Mouse (Mus musculus): ENCODE data around the gene Olfr554. TPM values are rescaled to one million over a fixed set of nuclear protein-coding genes. Genes with fewer than 3 reads are reported as not detected.

Gene Olfr554
- polyA plus RNA-seq, 1 experiment: not detected

GRCm38 (mm10) chr7:102681916-102682315 lies 43.7 kb downstream of the Olfr554 start:
- no peaks in the 10 kb centered on the region for H3K79me2 ChIP-seq (ENCODE audit: control insufficient read depth, insufficient read depth)
- no peaks in the 10 kb centered on the region for H3K36me3 ChIP-seq (ENCODE audit: control insufficient read depth, insufficient read depth)
- TF ChIP-seq CEBPB (IDR thresholded peaks at IDR 0.05; ENCODE audit: low read depth) (no peak), MYOD1 (IDR thresholded peaks at IDR 0.05; ENCODE audit: control insufficient read depth, insufficient read length, low read depth) (no peak), MYOG (IDR thresholded peaks at IDR 0.05; ENCODE audit: control insufficient read depth, extremely low read depth, insufficient read length) (no peak), FOSL1 (IDR thresholded peaks at IDR 0.05; ENCODE audit: insufficient read depth, low read length, poor library complexity, severe bottlenecking) (no peak), MAX (IDR thresholded peaks at IDR 0.05) (no peak), USF1 (IDR thresholded peaks at IDR 0.05; ENCODE audit: low read depth) (no peak)
- H3K4me3 ChIP-seq (ENCODE audit: insufficient read depth, poor library complexity, severe bottlenecking): no peak overlapping the region
- H3K79me3 ChIP-seq (ENCODE audit: low read depth): no peaks in the 10 kb centered on the region
- H3ac ChIP-seq (ENCODE audit: control insufficient read depth, insufficient read length, low read depth): no peak overlapping the region
- H3K27me3 ChIP-seq (ENCODE audit: control insufficient read depth, insufficient read depth, insufficient read length): no peaks in the 10 kb centered on the region

- H3K79me3 ChIP-seq (ENCODE audit: low read depth): no peaks in the 10 kb centered on the region
- no peaks in the 10 kb centered on the region for H3K36me3 ChIP-seq (ENCODE audit: control insufficient read depth, insufficient read depth)
- peak within 1 kb of the TSS; percentile 40 for H3K4me3 ChIP-seq (ENCODE audit: insufficient read depth, poor library complexity, severe bottlenecking)
- no peaks in the 10 kb centered on the region for H3K79me2 ChIP-seq (ENCODE audit: control insufficient read depth, insufficient read depth)
- no peak for TF ChIP-seq MYOD1 (IDR thresholded peaks at IDR 0.05; ENCODE audit: control insufficient read depth, insufficient read length, low read depth)
- TF ChIP-seq MAX (IDR thresholded peaks at IDR 0.05): no peak
- TF ChIP-seq MYOG (IDR thresholded peaks at IDR 0.05; ENCODE audit: control insufficient read depth, extremely low read depth, insufficient read length): no peak
- TF ChIP-seq USF1 (IDR thresholded peaks at IDR 0.05; ENCODE audit: low read depth): peak; percentile 55
- no peak for TF ChIP-seq FOSL1 (IDR thresholded peaks at IDR 0.05; ENCODE audit: insufficient read depth, low read length, poor library complexity, severe bottlenecking)
- no peak for TF ChIP-seq CTCF (IDR thresholded peaks at IDR 0.05; ENCODE audit: control insufficient read depth, insufficient read depth, insufficient read length)
- no peak for TF ChIP-seq CEBPB (IDR thresholded peaks at IDR 0.05; ENCODE audit: low read depth)
- peak within 1 kb of the TSS; percentile 65 for H3ac ChIP-seq (ENCODE audit: control insufficient read depth, insufficient read length, low read depth)
- H3K27me3 ChIP-seq (ENCODE audit: control insufficient read depth, insufficient read depth, insufficient read length): no peaks in the 10 kb centered on the region
Measured at GRCm38 (mm10) chr7:102686944-102687501, 48.8 kb downstream of the Olfr554 start, which contains the start of gene Trim68. TSS of gene Trim68 (minus strand) at chr7:102687327.

Other genes with a start within 250 kb of the Olfr554 start
- 123 TPM for gene Rrm1, start 196.7 kb upstream of the Olfr554 start, polyA plus RNA-seq (2012; fragmentation: generic; extraction: Trizol)
- gene Olfr543, start 156.8 kb upstream of the Olfr554 start, polyA plus RNA-seq (2012; fragmentation: generic; extraction: Trizol): 0.04 TPM
- gene Olfr544, start 150.1 kb upstream of the Olfr554 start, polyA plus RNA-seq (2012; fragmentation: generic; extraction: Trizol): 0.01 TPM
- not detected for gene Olfr545, start 138.9 kb upstream of the Olfr554 start, polyA plus RNA-seq (2012; fragmentation: generic; extraction: Trizol)
- not detected for gene Olfr547, start 103.7 kb upstream of the Olfr554 start, polyA plus RNA-seq (2012; fragmentation: generic; extraction: Trizol)
- not detected for gene Olfr548-ps1, start 97.5 kb upstream of the Olfr554 start, polyA plus RNA-seq (2012; fragmentation: generic; extraction: Trizol)
- gene Olfr549, start 88.6 kb upstream of the Olfr554 start, polyA plus RNA-seq (2012; fragmentation: generic; extraction: Trizol): not detected
- 0.49 TPM for gene Trim21, start 72.9 kb upstream of the Olfr554 start, polyA plus RNA-seq (2012; fragmentation: generic; extraction: Trizol)
- not detected for gene Olfr550, start 67.0 kb upstream of the Olfr554 start, polyA plus RNA-seq (2012; fragmentation: generic; extraction: Trizol)
- gene Olfr551, start 46.5 kb upstream of the Olfr554 start, polyA plus RNA-seq (2012; fragmentation: generic; extraction: Trizol): not detected
- not detected for gene Olfr552, start 40.7 kb upstream of the Olfr554 start, polyA plus RNA-seq (2012; fragmentation: generic; extraction: Trizol)
- gene Olfr553, start 20.2 kb upstream of the Olfr554 start, polyA plus RNA-seq (2012; fragmentation: generic; extraction: Trizol): not detected
- gene Olfr555, start 20.4 kb downstream of the Olfr554 start, polyA plus RNA-seq (2012; fragmentation: generic; extraction: Trizol): not detected
- gene Olfr556, start 26.5 kb downstream of the Olfr554 start, polyA plus RNA-seq (2012; fragmentation: generic; extraction: Trizol): not detected
- 2.0 TPM for gene Trim68, start 48.9 kb downstream of the Olfr554 start, polyA plus RNA-seq (2012; fragmentation: generic; extraction: Trizol)
- not detected for gene Olfr557, start 57.5 kb downstream of the Olfr554 start, polyA plus RNA-seq (2012; fragmentation: generic; extraction: Trizol)
- gene Olfr558, start 63.8 kb downstream of the Olfr554 start, polyA plus RNA-seq (2012; fragmentation: generic; extraction: Trizol): not detected
- gene Olfr33, start 80.6 kb downstream of the Olfr554 start, polyA plus RNA-seq (2012; fragmentation: generic; extraction: Trizol): not detected
- not detected for gene Olfr559, start 89.1 kb downstream of the Olfr554 start, polyA plus RNA-seq (2012; fragmentation: generic; extraction: Trizol)
- not detected for gene Olfr560, start 120.9 kb downstream of the Olfr554 start, polyA plus RNA-seq (2012; fragmentation: generic; extraction: Trizol)
- gene Olfr78, start 121.0 kb downstream of the Olfr554 start, polyA plus RNA-seq (2012; fragmentation: generic; extraction: Trizol): not detected
- not detected for gene Olfr561, start 132.8 kb downstream of the Olfr554 start, polyA plus RNA-seq (2012; fragmentation: generic; extraction: Trizol)
- not detected for gene Olfr564, start 165.0 kb downstream of the Olfr554 start, polyA plus RNA-seq (2012; fragmentation: generic; extraction: Trizol)
- not detected for gene Olfr566, start 220.3 kb downstream of the Olfr554 start, polyA plus RNA-seq (2012; fragmentation: generic; extraction: Trizol)
- gene Olfr568, start 238.7 kb downstream of the Olfr554 start, polyA plus RNA-seq (2012; fragmentation: generic; extraction: Trizol): not detected